8 mouse cellular contexts compared by ENCODE assay signal in genomic region chr5:76543200-76543599, GRCm38 (mm10).
"Had no signal": no experiment of that assay in that cellular context is flagged by ENCODE, and none has a peak within 500 bp of the region (broad histone marks: within the 10 kb centered on the region; RNA-seq: fewer than 3 reads in every experiment).

No protein-coding gene starts in this region.

- DNase-seq: kidney, postnatal 10 days; left cerebral cortex, postnatal 4 days; liver, postnatal 0 days; lung, embryonic 14.5 days; right cerebral cortex, adult 18-20 months; right cerebral cortex, postnatal 14 days; right cerebral cortex, postnatal 4 days; spleen, adult 18-20 months had no signal
